Mouse (Mus musculus): ENCODE measurements at regions not wholly inside any gene's neighbourhood (a gene's known extent, or its start where the extent isn't known, plus 50 kb on each side); places are given as distances from the start of the nearest gene placed in this dataset.

DNA sequence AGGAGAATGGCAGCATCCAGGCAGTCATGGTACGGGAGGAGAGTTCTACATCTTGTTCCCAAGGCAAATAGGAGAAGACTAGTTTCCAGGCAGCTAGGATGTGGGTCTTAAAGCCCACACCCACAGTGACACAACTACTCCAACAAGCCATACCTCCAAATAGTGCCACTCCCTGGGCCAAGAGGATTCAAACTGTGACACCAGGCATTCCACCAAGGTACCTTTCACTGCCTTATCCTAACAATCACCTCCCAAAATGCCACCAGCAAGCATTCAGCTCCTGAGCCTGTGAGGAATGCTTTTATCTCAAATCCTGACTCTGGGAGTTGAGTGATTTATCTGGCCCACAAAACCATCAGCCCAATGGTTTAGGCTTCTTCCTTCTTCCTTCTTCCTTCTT is 61.2 kb downstream of the Sox1 start:
- no peak for TF ChIP-seq GATA1 (IDR thresholded peaks at IDR 0.05; ENCODE audit: borderline replicate concordance, low read length)
- no peak for TF ChIP-seq FLI1 (IDR thresholded peaks at IDR 0.05; ENCODE audit: low read length)

Measured in megakaryocyte, embryonic 14.5 days (primary cell).